Mouse (Mus musculus): Measurements from ENCODE around the gene Gm20708. TPM values are rescaled to one million over a fixed set of nuclear protein-coding genes. Genes with fewer than 3 reads are reported as not detected.

Gene Gm20708
- polyA plus RNA-seq, 1 experiment from 2014 or later: 0.47 TPM

- H3K4me3 ChIP-seq (replicated peaks; ENCODE audit: low read depth, low read length): peak overlapping the region; percentile 37
- WGBS: 21% methylated on average over 23 of the region's 23 CpGs
- no peaks in the 10 kb centered on the region for H3K27me3 ChIP-seq (ENCODE audit: control insufficient read depth, insufficient read depth, low read length)
- DNase-seq (peak; percentile 91), ATAC-seq (ENCODE audit: low FRiP score, low TSS enrichment) (peak; percentile 66; the same call in 1 of the 2 replicates)
- H3K27ac ChIP-seq (replicated peaks; ENCODE audit: low read depth, low read length): no peak overlapping the region
- 0 out of 2 replicates have a peak overlapping the region, but pooled peaks have one; percentile 29 for H3K9ac ChIP-seq (replicated peaks; ENCODE audit: low read length)
- H3K36me3 ChIP-seq (ENCODE audit: control insufficient read depth, insufficient read depth, low read length): no peaks in the 10 kb centered on the region
- no peaks in the 10 kb centered on the region for H3K9me3 ChIP-seq (ENCODE audit: control insufficient read depth, low read length)
- peak overlapping the region; percentile 79 for H3K4me2 ChIP-seq (ENCODE audit: low read length)
- peaks cover 17% of the 10 kb centered on the region for H3K4me1 ChIP-seq (ENCODE audit: control insufficient read depth, insufficient read depth, low read length)
These were observed 14.8 kb downstream of the Gm20708 start for GRCm38 (mm10) chr11:117824060-117824969.

DNA sequence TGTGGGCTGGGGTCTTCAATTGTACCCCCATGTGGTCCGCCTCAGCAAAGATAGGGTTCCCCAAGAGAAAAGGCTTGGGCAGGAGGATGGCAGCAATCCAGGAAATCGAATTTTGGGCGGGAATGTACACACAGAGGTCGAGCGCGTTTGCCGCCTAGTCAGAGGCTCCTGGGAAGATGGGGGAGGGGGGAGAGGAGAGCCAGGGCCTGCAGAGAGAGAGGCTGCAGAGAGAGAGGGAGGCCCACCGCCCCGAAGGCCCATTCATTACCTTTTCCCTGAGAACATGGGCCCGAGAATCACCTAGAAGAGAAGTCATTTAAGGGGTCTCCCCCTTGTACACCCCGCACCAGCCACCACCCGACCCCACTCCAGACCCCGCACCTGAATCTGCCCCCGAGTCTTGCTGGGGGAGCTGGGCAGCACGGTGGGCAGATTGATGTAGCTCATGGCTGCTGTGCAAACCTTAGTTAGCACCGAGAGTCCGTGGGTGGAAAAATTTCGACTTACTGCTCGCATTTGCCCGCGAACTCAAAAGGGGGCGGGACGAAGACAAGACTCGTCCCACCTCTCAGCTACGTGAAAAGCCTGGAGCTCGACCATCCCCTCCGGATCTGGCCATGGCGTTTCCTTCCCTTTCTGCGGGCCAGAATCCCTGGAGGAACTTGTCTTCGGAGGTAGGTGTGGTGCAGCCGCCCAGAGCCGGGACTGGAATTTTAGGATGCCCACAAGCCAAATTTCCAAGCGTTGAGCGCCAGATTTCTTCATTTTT is 16.0 kb downstream of the Gm20708 start, which contains the start of the genes Afmid and Tk1:
Gene Afmid, plus strand, starts transcription at position 592 of the 769 bp plus-strand sequence.
Gene Tk1, minus strand, starts transcription at position 760 of the 769 bp plus-strand sequence.
- DNase-seq (peak; percentile 82), ATAC-seq (ENCODE audit: low FRiP score, low TSS enrichment) (0 out of 2 replicates have a peak, but pooled peaks have one; percentile 53)
- no peaks in the 10 kb centered on the region for H3K9me3 ChIP-seq (ENCODE audit: control insufficient read depth, low read length)
- H3K4me3 ChIP-seq (replicated peaks; ENCODE audit: low read depth, low read length): peak within 1 kb of the TSS; percentile 37
- H3K9ac ChIP-seq (replicated peaks; ENCODE audit: low read length): peak within 1 kb of the TSS; percentile 57
- peak within 1 kb of the TSS; percentile 79 for H3K4me2 ChIP-seq (ENCODE audit: low read length)
- under 1% methylated on average over 34 of the region's 34 CpGs for WGBS
- H3K36me3 ChIP-seq (ENCODE audit: control insufficient read depth, insufficient read depth, low read length): no peaks in the 10 kb centered on the region
- H3K4me1 ChIP-seq (ENCODE audit: control insufficient read depth, insufficient read depth, low read length): peaks cover 17% of the 10 kb centered on the region
- no peaks in the 10 kb centered on the region for H3K27me3 ChIP-seq (ENCODE audit: control insufficient read depth, insufficient read depth, low read length)
- H3K27ac ChIP-seq (replicated peaks; ENCODE audit: low read depth, low read length): peak within 1 kb of the TSS; percentile 41

- no peaks in the 10 kb centered on the region for H3K36me3 ChIP-seq (ENCODE audit: control insufficient read depth, insufficient read depth, low read length)
- H3K27me3 ChIP-seq (ENCODE audit: control insufficient read depth, insufficient read depth, low read length): no peaks in the 10 kb centered on the region
- 6% methylated on average over 5 of the region's 5 CpGs for WGBS
- no peak for ATAC-seq (ENCODE audit: low FRiP score, low TSS enrichment)
- no peaks in the 10 kb centered on the region for H3K9me3 ChIP-seq (ENCODE audit: control insufficient read depth, low read length)
- peak overlapping the region; percentile 37 for H3K4me3 ChIP-seq (replicated peaks; ENCODE audit: low read depth, low read length)
- H3K4me2 ChIP-seq (ENCODE audit: low read length): peak overlapping the region; percentile 79
- H3K4me1 ChIP-seq (ENCODE audit: control insufficient read depth, insufficient read depth, low read length): peaks cover 17% of the 10 kb centered on the region
- peak overlapping the region; percentile 57 for H3K9ac ChIP-seq (replicated peaks; ENCODE audit: low read length)
- peak; percentile 35 for DNase-seq
- peak overlapping the region; percentile 41 for H3K27ac ChIP-seq (replicated peaks; ENCODE audit: low read depth, low read length)
These were observed 16.7 kb downstream of the Gm20708 start for GRCm38 (mm10) chr11:117826164-117826563.

GRCm38 (mm10) chr11:117826916-117827315 is 17.4 kb downstream of the Gm20708 start:
- Histone ChIP-seq H3K9me3 (ENCODE audit: control insufficient read depth, low read length) (no peaks in the 10 kb centered on the region), H3K4me2 (ENCODE audit: low read length) (no peak overlapping the region), H3K27ac (replicated peaks; ENCODE audit: low read depth, low read length) (no peak overlapping the region), H3K9ac (replicated peaks; ENCODE audit: low read length) (no peak overlapping the region), H3K27me3 (ENCODE audit: control insufficient read depth, insufficient read depth, low read length) (no peaks in the 10 kb centered on the region), H3K4me1 (ENCODE audit: control insufficient read depth, insufficient read depth, low read length) (peaks cover 17% of the 10 kb centered on the region), H3K4me3 (replicated peaks; ENCODE audit: low read depth, low read length) (no peak overlapping the region), H3K36me3 (ENCODE audit: control insufficient read depth, insufficient read depth, low read length) (no peaks in the 10 kb centered on the region)
- ATAC-seq (ENCODE audit: low FRiP score, low TSS enrichment) (no peak), DNase-seq (no peak)
- WGBS: 73% methylated on average over 8 of the region's 8 CpGs

DNA sequence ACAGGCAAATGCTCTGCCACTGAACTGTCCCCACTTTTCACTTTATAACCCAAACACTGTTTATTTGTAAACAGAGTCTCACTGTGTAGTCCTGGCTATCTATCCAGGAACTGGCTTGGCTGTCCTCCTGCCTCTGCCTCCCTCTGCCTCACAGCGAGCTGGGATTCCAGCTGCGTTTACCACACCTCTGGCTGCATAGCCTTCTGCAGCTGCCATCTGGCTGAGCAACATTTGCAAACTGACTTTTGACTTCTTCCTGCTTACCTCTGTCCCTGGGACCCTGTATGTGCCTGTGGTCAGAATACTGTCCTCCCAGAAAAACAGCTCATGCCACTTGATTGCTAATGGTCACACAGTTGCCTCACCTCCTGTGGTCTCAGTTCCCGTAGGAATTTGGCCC is 17.9 kb downstream of the Gm20708 start:
- H3K27me3 ChIP-seq (ENCODE audit: control insufficient read depth, insufficient read depth, low read length): no peaks in the 10 kb centered on the region
- H3K9ac ChIP-seq (replicated peaks; ENCODE audit: low read length): no peak overlapping the region
- no peak for DNase-seq
- WGBS: 77% methylated on average over 3 of the region's 3 CpGs
- H3K36me3 ChIP-seq (ENCODE audit: control insufficient read depth, insufficient read depth, low read length): no peaks in the 10 kb centered on the region
- H3K4me1 ChIP-seq (ENCODE audit: control insufficient read depth, insufficient read depth, low read length): peaks cover 17% of the 10 kb centered on the region
- no peak overlapping the region for H3K4me2 ChIP-seq (ENCODE audit: low read length)
- no peak overlapping the region for H3K4me3 ChIP-seq (replicated peaks; ENCODE audit: low read depth, low read length)
- no peak for ATAC-seq (ENCODE audit: low FRiP score, low TSS enrichment)
- no peaks in the 10 kb centered on the region for H3K9me3 ChIP-seq (ENCODE audit: control insufficient read depth, low read length)
- no peak overlapping the region for H3K27ac ChIP-seq (replicated peaks; ENCODE audit: low read depth, low read length)

GRCm38 (mm10) chr11:117828149-117828887 is 18.9 kb downstream of the Gm20708 start:
- Histone ChIP-seq H3K4me3 (replicated peaks; ENCODE audit: low read depth, low read length) (no peak overlapping the region), H3K4me2 (ENCODE audit: low read length) (no peak overlapping the region), H3K36me3 (ENCODE audit: control insufficient read depth, insufficient read depth, low read length) (no peaks in the 10 kb centered on the region), H3K9ac (replicated peaks; ENCODE audit: low read length) (no peak overlapping the region), H3K27ac (replicated peaks; ENCODE audit: low read depth, low read length) (no peak overlapping the region), H3K9me3 (ENCODE audit: control insufficient read depth, low read length) (no peaks in the 10 kb centered on the region), H3K27me3 (ENCODE audit: control insufficient read depth, insufficient read depth, low read length) (no peaks in the 10 kb centered on the region), H3K4me1 (ENCODE audit: control insufficient read depth, insufficient read depth, low read length) (peaks cover 17% of the 10 kb centered on the region)
- 81% methylated on average over 18 of the region's 18 CpGs for WGBS
- peak; percentile 56 for DNase-seq
- ATAC-seq (ENCODE audit: low FRiP score, low TSS enrichment): no peak

GRCm38 (mm10) chr11:117828888-117829604 is 19.6 kb downstream of the Gm20708 start:
- DNase-seq: peak; percentile 17
- Histone ChIP-seq H3K9ac (replicated peaks; ENCODE audit: low read length) (no peak overlapping the region; the same call in 1 of the 2 replicates), H3K27ac (replicated peaks; ENCODE audit: low read depth, low read length) (no peak overlapping the region), H3K36me3 (ENCODE audit: control insufficient read depth, insufficient read depth, low read length) (no peaks in the 10 kb centered on the region), H3K4me3 (replicated peaks; ENCODE audit: low read depth, low read length) (no peak overlapping the region), H3K4me1 (ENCODE audit: control insufficient read depth, insufficient read depth, low read length) (peaks cover 17% of the 10 kb centered on the region), H3K4me2 (ENCODE audit: low read length) (no peak overlapping the region), H3K9me3 (ENCODE audit: control insufficient read depth, low read length) (no peaks in the 10 kb centered on the region), H3K27me3 (ENCODE audit: control insufficient read depth, insufficient read depth, low read length) (no peaks in the 10 kb centered on the region)
- no peak for ATAC-seq (ENCODE audit: low FRiP score, low TSS enrichment)
- 51% methylated on average over 9 of the region's 9 CpGs for WGBS

Data from midbrain, embryonic 14.5 days (tissue).